Mouse (Mus musculus) brain, embryonic 14.5 days (tissue): Measurements from ENCODE around the gene Padi1.

Experiments
- CTCF ChIP-seq: fragments of 200-500 bp; IDR thresholded peaks from 2 replicates; pipeline ENCODE4 v1.5.1; 2012; ENCODE audit warnings: inconsistent platforms, mild to moderate bottlenecking, moderate library complexity, borderline replicate concordance; ENCODE audit not compliant: insufficient read depth, insufficient read length; ENCODE audit errors: extremely low read depth
- POLR2A ChIP-seq: fragments of 200-500 bp; IDR thresholded peaks from 2 replicates; pipeline ENCODE4 v1.6.1; 2012; ENCODE audit warnings: mild to moderate bottlenecking, inconsistent platforms, borderline replicate concordance; ENCODE audit not compliant: poor library complexity, insufficient read depth, insufficient read length, severe bottlenecking; ENCODE audit errors: extremely low read depth

DNA sequence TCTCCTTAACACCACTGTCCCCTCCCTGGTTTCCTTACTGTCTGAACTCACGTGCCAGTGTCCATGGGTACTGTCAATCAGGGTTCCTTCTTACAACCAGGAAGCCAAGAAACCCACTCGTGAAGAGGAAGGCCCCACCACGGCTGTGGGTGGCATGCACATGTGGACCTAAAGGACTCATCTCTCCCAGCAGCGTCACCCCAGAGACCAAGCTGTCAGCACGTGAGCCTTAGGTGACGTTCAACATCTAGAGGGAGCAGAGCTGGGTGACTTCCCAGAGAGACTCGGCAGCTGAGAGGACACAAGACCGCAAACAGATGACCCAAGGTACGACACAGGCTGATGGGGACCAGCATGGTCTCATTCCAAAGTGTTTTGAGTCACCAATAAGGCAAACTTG lies 31.9 kb upstream of the Padi1 start:
- TF ChIP-seq CTCF: no peak
- TF ChIP-seq POLR2A: no peak
